Mouse (Mus musculus): ENCODE data around the gene Fbxo21. TPM values are rescaled to one million over a fixed set of nuclear protein-coding genes. Genes with fewer than 3 reads are reported as not detected.

Gene Fbxo21
- polyA plus RNA-seq, 1 experiment, result 90.4 TPM

DNA sequence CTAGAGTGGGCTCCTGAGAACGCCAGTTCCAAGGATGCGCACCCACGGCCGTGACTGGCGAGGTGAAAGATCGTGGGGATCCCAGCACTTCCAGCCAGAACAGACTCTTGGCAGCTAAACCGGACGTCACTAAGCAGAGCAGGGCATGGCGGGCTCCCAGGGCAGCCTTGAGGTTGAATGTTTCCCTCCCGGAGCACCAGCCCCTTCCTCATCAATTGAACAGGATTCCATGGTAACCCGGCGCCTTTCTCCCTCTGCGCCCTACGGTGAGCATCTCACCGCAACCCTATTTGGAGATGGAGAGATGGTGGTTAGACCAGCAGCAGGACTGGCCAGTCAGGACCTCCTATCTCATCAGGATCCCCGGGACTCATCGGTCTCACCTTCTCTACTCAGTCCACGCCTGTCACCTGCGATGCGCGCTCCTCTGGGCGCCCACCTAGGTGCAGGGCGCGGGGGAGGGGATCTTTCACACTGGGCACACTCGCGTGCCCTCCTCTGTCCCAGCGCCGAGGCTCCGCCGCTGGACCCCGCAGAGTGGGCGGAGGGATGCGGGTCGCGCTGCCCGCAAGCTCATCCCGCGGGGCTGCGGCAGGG is 50.7 kb downstream of the Fbxo21 start:
- peaks cover 2% of the 10 kb centered on the region; the same call in 1 of the 2 replicates for H3K4me1 ChIP-seq (ENCODE audit: control insufficient read depth, insufficient read depth, low read length)
- TF ChIP-seq POLR2A (IDR thresholded peaks at IDR 0.05; ENCODE audit: extremely low read depth, insufficient read depth, low read length), result no peak
- TF ChIP-seq CTCF (IDR thresholded peaks at IDR 0.05; ENCODE audit: extremely low read depth, insufficient read depth, low read length), result no peak
- H3K4me3 ChIP-seq (ENCODE audit: insufficient read depth, low read length), result peak overlapping the region; percentile 39; the same call in 1 of the 2 replicates
- H3K27ac ChIP-seq (ENCODE audit: insufficient read depth, low read length), result no peak overlapping the region

DNA sequence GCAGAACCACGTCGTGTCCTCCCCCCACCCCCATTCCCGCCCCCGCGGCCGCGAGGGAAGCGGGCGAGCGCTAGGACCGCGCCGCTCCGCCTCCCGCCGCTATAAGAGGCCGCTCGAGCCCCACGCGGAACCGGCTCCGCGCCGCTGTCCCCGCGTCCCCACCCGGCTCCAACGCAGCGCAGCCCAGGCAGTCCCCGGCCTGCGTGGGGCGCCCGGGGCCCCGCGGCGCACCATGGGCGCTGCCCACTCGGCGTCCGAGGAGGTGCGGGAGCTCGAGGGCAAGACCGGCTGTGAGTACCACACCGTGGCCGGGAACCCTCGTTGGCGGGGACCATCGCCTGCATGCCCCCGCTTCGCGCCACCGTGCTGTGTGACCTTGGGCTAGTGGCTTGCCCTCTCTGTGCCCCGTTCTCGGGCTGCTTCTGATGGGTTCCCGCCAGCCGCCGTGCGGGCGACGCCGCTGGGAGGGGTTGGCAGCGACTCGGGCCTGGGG is 51.2 kb downstream of the Fbxo21 start, which contains the start of gene Tesc:
Gene Tesc (plus strand): TSS at position 46 of the 493 bp plus-strand sequence.
- Histone ChIP-seq H3K27ac (ENCODE audit: insufficient read depth, low read length) (peak within 1 kb of the TSS; percentile 27; the same call in 1 of the 2 replicates), H3K4me1 (ENCODE audit: control insufficient read depth, insufficient read depth, low read length) (peaks cover 2% of the 10 kb centered on the region; the same call in 1 of the 2 replicates), H3K4me3 (ENCODE audit: insufficient read depth, low read length) (peak within 1 kb of the TSS; percentile 39)
- TF ChIP-seq POLR2A (IDR thresholded peaks at IDR 0.05; ENCODE audit: extremely low read depth, insufficient read depth, low read length) (0 out of 2 replicates have a peak, but pooled peaks have one; percentile 39), CTCF (IDR thresholded peaks at IDR 0.05; ENCODE audit: extremely low read depth, insufficient read depth, low read length) (no peak)

DNA sequence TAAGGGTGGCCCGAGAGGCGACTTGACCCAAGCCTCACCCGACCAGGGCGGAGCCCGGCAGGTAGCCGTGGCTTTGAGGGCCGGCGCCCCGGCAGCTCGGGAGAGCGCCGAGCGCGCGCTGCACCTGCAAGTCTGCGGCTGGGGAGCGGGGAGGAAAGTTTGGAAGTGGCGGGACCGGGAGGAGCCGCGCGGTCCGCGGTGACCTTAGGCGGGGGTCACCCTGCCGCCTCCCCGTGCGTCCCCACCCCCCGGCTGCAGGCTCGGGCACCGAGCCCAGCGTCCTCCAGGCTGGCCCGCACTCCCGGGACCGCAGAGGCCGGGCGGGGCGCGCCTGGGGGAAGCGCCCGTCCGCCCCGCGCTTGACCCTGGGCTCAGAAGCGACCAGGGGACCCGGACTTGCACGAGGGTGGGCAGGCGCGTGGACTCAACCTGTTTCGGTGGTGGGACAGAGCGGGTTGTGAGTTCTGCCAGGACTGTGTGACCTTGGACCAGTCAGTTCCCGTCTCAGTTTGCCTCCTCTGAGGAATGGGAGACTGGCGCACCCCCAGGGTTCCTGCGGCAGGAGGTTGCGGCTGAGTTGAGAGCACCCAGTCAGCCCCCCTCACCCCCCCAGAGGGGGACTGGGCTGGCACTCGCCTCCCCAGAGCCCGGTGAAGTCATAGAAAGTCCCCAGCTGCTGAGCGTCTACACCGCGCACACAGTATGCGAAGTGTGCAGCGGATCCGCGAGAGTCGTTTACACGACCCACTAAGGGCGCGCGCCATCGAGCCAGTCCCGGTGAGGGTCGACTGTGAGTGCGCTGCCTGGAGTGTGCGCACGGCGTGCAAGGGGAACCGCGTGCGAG is 51.9 kb downstream of the Fbxo21 start:
- H3K27ac ChIP-seq (ENCODE audit: insufficient read depth, low read length), result no peak overlapping the region; the same call in 1 of the 2 replicates
- TF ChIP-seq CTCF (IDR thresholded peaks at IDR 0.05; ENCODE audit: extremely low read depth, insufficient read depth, low read length) (no peak), POLR2A (IDR thresholded peaks at IDR 0.05; ENCODE audit: extremely low read depth, insufficient read depth, low read length) (no peak)
- peak overlapping the region; percentile 39 for H3K4me3 ChIP-seq (ENCODE audit: insufficient read depth, low read length)
- peaks cover 2% of the 10 kb centered on the region; the same call in 1 of the 2 replicates for H3K4me1 ChIP-seq (ENCODE audit: control insufficient read depth, insufficient read depth, low read length)

DNA sequence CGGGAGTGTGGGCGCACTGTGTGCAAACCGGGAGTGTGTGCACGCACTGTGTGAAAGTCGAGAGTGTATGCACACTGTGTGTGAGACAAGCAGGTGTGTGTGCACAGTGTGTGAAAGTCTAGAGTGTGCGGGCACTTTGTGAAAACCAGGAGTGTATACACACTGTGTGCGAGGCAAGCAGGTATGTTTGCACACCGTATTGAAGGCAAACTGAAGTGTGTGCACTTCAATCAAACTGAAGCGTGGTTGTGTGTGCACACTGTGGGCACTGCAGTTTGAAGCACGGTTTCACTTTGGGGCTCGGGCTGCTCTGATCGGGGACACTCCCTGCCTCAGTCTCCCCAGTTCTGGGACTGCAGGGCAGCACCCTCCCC is 52.5 kb downstream of the Fbxo21 start:
- TF ChIP-seq POLR2A (IDR thresholded peaks at IDR 0.05; ENCODE audit: extremely low read depth, insufficient read depth, low read length) (no peak), CTCF (IDR thresholded peaks at IDR 0.05; ENCODE audit: extremely low read depth, insufficient read depth, low read length) (no peak)
- Histone ChIP-seq H3K4me1 (ENCODE audit: control insufficient read depth, insufficient read depth, low read length) (peaks cover 2% of the 10 kb centered on the region; the same call in 1 of the 2 replicates), H3K4me3 (ENCODE audit: insufficient read depth, low read length) (peak overlapping the region; percentile 39), H3K27ac (ENCODE audit: insufficient read depth, low read length) (no peak overlapping the region)

DNA sequence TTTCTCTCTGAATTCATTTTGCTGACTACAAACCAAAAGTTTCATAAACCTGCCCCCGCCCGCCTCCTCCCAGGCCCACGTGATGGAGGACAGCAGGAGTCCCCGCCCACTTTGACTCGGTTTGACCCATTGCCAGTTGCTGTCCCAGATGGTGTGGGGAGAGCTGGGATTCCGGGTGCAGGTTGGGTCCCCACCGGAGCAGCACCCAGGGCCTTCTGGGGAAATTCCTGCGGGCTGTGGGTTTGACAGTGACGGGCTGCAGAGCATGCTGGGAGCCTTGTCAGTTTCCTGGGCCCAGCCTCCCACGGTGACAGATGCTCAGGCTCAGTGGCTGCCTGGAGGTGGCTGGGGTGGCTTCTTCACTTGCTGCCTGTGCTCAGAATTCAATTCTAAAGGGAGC is 52.9 kb downstream of the Fbxo21 start:
- Histone ChIP-seq H3K4me3 (ENCODE audit: insufficient read depth, low read length) (peak overlapping the region; percentile 39), H3K27ac (ENCODE audit: insufficient read depth, low read length) (no peak overlapping the region), H3K4me1 (ENCODE audit: control insufficient read depth, insufficient read depth, low read length) (peaks cover 2% of the 10 kb centered on the region; the same call in 1 of the 2 replicates)
- TF ChIP-seq CTCF (IDR thresholded peaks at IDR 0.05; ENCODE audit: extremely low read depth, insufficient read depth, low read length), result no peak
- peak; percentile 41; the same call in 1 of the 2 replicates for TF ChIP-seq POLR2A (IDR thresholded peaks at IDR 0.05; ENCODE audit: extremely low read depth, insufficient read depth, low read length)

DNA sequence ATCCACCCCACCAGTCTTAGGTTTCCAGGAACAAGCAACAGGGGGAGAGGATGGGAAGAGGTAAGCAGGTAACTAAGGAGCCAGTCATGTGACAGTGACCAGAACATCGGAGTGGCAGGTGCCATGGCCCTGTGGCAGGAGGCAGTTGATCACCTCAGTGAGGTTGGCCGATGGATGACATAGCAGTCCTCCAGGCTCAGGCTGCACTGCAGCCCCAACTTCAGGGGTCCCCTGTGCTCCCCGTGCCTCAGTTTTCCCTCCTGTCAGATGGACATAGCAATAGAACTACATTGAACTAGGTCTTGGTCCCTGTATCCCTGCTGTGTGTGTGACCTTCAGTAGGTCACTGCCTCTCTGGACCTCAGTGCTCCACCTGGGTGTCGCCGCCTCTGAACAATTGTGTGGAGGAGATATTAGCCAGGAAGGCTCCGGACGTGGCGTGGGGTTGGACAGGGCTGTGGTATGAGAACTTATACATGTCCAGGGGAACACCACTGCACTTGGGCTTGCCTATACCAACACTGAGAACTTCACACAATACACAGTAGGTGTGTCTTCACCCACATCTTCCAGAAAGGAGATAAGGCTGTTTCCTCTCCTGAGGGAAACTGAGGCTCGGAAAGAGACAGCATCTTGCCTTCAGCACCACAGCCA is 53.6 kb downstream of the Fbxo21 start:
- no peak for TF ChIP-seq POLR2A (IDR thresholded peaks at IDR 0.05; ENCODE audit: extremely low read depth, insufficient read depth, low read length)
- TF ChIP-seq CTCF (IDR thresholded peaks at IDR 0.05; ENCODE audit: extremely low read depth, insufficient read depth, low read length), result no peak
- Histone ChIP-seq H3K4me3 (ENCODE audit: insufficient read depth, low read length) (peak overlapping the region; percentile 39; the same call in 1 of the 2 replicates), H3K4me1 (ENCODE audit: control insufficient read depth, insufficient read depth, low read length) (peaks cover 2% of the 10 kb centered on the region; the same call in 1 of the 2 replicates), H3K27ac (ENCODE audit: insufficient read depth, low read length) (no peak overlapping the region; the same call in 1 of the 2 replicates)

DNA sequence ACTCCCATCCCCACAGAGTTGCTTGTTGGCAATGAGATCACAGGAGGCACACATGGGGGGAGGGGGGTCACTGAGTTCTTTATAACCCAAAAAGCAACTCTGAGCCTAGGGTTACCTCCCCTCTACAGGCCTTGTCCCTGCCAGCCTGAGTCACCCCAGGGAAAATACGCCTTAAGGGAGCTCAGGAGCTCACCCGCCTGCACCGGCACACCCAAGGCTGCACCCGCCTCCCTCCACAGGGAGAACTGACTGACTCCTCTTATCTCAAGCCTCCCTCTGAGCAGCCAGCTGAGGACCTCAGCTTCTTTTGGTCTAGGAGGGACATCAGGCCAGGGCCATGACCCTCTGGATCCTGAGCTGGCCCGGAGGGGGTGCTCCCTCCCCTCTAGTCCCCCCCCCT is 54.5 kb downstream of the Fbxo21 start:
- H3K4me3 ChIP-seq (ENCODE audit: insufficient read depth, low read length), result no peak overlapping the region

DNA sequence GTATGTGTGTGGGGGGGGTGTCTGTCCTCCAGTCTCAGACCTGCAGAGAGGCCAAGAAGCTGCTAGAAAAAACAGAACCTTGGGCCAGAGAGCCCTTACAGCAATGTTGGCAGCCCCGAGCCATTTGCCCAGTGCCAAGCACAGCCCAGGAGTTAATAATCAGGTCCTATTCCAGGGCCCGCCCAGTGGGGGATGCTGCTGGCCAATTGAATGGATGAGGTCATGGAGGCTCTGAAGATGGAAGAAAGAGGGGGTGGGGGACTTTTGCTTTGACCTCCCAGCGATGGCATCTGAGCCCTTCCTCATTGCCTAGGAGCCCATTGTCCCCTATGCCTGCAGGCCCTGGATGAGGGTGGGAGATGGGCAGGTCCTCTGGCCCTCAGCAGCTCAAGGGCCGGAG is 55.0 kb downstream of the Fbxo21 start:
- Histone ChIP-seq H3K4me1 (ENCODE audit: control insufficient read depth, insufficient read depth, low read length) (peaks cover 2% of the 10 kb centered on the region; the same call in 1 of the 2 replicates), H3K4me3 (ENCODE audit: insufficient read depth, low read length) (no peak overlapping the region), H3K27ac (ENCODE audit: insufficient read depth, low read length) (no peak overlapping the region)
- TF ChIP-seq POLR2A (IDR thresholded peaks at IDR 0.05; ENCODE audit: extremely low read depth, insufficient read depth, low read length), result no peak

More for the DNA sequence above, 54.5 kb downstream of the Fbxo21 start:
- TF ChIP-seq POLR2A (IDR thresholded peaks at IDR 0.05; ENCODE audit: extremely low read depth, insufficient read depth, low read length), result no peak
- no peak for TF ChIP-seq CTCF (IDR thresholded peaks at IDR 0.05; ENCODE audit: extremely low read depth, insufficient read depth, low read length)
- H3K27ac ChIP-seq (ENCODE audit: insufficient read depth, low read length), result no peak overlapping the region
- peaks cover 2% of the 10 kb centered on the region; the same call in 1 of the 2 replicates for H3K4me1 ChIP-seq (ENCODE audit: control insufficient read depth, insufficient read depth, low read length)

DNA sequence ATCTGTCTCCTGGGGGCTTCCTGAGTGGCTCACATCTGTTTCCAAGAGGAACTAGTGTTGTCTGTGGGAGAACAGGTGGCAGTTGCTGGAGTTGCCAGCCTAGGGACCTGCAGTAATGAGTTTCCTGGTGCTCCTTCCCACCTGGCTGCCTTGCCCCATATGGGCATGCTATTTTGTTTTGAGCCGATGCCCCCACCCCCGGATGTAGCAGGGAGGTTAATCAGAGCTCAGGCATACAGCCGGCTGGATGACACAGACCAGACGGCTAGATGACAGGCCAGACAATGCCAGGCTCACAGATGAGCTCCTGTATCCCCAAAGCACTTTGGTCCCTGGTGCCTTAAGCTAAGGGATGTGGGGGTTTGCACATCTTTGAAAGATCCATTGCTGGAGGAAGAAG is 56.8 kb downstream of the Fbxo21 start:
- no peak overlapping the region for H3K27ac ChIP-seq (ENCODE audit: insufficient read depth, low read length)
- no peak overlapping the region for H3K4me3 ChIP-seq (ENCODE audit: insufficient read depth, low read length)
- no peak for TF ChIP-seq CTCF (IDR thresholded peaks at IDR 0.05; ENCODE audit: extremely low read depth, insufficient read depth, low read length)
- TF ChIP-seq POLR2A (IDR thresholded peaks at IDR 0.05; ENCODE audit: extremely low read depth, insufficient read depth, low read length), result no peak
- peaks cover 2% of the 10 kb centered on the region; the same call in 1 of the 2 replicates for H3K4me1 ChIP-seq (ENCODE audit: control insufficient read depth, insufficient read depth, low read length)

Data from cortical plate, adult 2 months (tissue).